Mouse (Mus musculus) limb, embryonic 13.5 days (tissue): ENCODE results near the gene Prn. TPM values are rescaled to one million over a fixed set of nuclear protein-coding genes. Genes with fewer than 3 reads are reported as not detected.
A peak's percentile ranks its signal among the peaks of the same experiment; 100 is the strongest.

Source experiments
- ATAC-seq: fragments of 200-750 bp; cut with Nextera tagmentation; 2 replicates; pipeline ENCODE4 v1.8.0; 2017; ENCODE audit warnings: low read depth, moderate number of reproducible peaks, moderate TSS enrichment; ENCODE audit not compliant: low FRiP score
- H3K27ac ChIP-seq: fragments of 300-500 bp; sonication (generic); 2 replicates; pipeline ENCODE4 v1.5.1; 2015; ENCODE audit warnings: inconsistent platforms, mild to moderate bottlenecking, moderate library complexity
- H3K27me3 ChIP-seq: fragments of 300-500 bp; sonication (generic); 2 replicates; pipeline ENCODE4 v1.6.1; 2015; ENCODE audit warnings: mild to moderate bottlenecking, inconsistent platforms
- H3K36me3 ChIP-seq: fragments of 300-500 bp; sonication (generic); 2 replicates; pipeline ENCODE4 v1.6.1; 2015; ENCODE audit warnings: inconsistent platforms, mild to moderate bottlenecking, moderate library complexity
- H3K4me1 ChIP-seq: fragments of 300-500 bp; sonication (generic); 2 replicates; pipeline ENCODE4 v1.6.1; 2015; ENCODE audit warnings: inconsistent platforms
- H3K4me2 ChIP-seq: fragments of 300-500 bp; sonication (generic); replicated peaks from 2 replicates; pipeline ENCODE4 v1.6.1; 2015; ENCODE audit warnings: inconsistent platforms, mild to moderate bottlenecking, moderate library complexity
- H3K4me3 ChIP-seq: fragments of 300-500 bp; sonication (generic); 2 replicates; pipeline ENCODE4 v1.5.1; 2015; ENCODE audit warnings: moderate library complexity, mild to moderate bottlenecking, inconsistent platforms
- H3K9ac ChIP-seq: fragments of 300-500 bp; sonication (generic); 2 replicates; pipeline ENCODE4 v1.6.1; 2015; ENCODE audit warnings: mild to moderate bottlenecking, inconsistent platforms
- H3K9me3 ChIP-seq: fragments of 300-500 bp; sonication (generic); 2 replicates; pipeline ENCODE4 v1.6.1; 2016; ENCODE audit warnings: inconsistent platforms
- WGBS: fragments of 180-500 bp; shearing (Covaris S2); methylation state at CpG from one replicate; pipeline ENCODE4 v1.1.7; 2015; 5-methylcytosine and 5-hydroxymethylcytosine counted together
- polyA plus RNA-seq: library from polyadenylated mRNA; unstranded; fragments of >200 nt; fragmentation: Nextera tagmentation; extraction: Ambion mirVana; gene quantifications from 2 replicates; pipeline ENCODE4 v1.2.1, GENCODE M21; 2015

Gene Prn
- polyA plus RNA-seq, 1 experiment from 2014 or later: not detected

DNA sequence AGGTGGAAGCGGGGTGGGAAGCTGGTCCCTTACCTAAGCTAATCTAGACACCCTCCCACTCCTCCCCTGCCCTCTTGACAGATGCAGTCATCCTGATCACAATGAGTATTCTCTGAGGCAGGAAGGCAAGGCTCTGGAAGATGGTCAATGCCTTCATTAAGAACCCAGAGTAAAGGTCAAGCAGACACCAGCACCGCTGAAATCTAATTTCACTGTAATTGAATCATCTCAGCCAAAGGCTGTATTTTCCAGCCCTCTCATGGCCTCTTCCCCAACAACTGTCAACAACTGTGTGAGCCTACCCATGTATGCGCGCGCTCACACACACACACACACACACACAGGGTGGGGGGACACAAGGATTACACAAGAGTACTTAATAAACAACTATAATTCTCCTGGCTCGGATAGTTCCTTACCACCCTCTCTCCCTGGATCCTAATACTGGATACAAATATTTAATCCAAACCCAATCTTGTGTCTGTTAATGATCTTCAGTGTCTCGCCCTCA, 1.4 kb upstream of the Prn start:
- Histone ChIP-seq H3K4me1 (peaks cover 17% of the 10 kb centered on the region), H3K9me3 (no peaks in the 10 kb centered on the region), H3K27me3 (no peaks in the 10 kb centered on the region), H3K4me2 (no peak overlapping the region), H3K27ac (no peak overlapping the region), H3K36me3 (no peaks in the 10 kb centered on the region), H3K9ac (no peak overlapping the region), H3K4me3 (no peak overlapping the region)
- 88% methylated on average over 7 of the region's 7 CpGs for WGBS
- ATAC-seq: no peak

DNA sequence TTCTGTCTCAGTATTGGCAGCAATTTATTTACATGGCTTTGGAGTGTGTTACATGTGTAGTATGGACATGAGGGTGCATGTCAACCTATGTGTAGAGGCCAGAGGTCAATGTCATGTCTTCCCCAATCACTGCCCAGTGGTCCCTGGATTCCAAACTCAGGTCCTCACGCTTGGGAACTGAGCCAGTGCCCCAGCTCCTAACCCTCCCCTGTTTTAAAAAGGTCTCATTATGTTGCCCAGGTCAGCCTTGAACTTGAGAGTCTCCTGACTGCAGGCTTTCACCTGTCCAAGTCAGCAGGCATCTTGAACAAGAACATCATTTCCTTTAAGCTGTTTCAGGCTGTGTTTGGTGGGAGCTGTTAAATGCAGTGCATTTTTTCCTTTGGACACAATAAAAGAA, 851 bp upstream of the Prn start:
- no peaks in the 10 kb centered on the region for H3K36me3 ChIP-seq
- H3K9ac ChIP-seq: no peak overlapping the region
- no peaks in the 10 kb centered on the region for H3K27me3 ChIP-seq
- no peaks in the 10 kb centered on the region for H3K9me3 ChIP-seq
- H3K4me3 ChIP-seq: peak overlapping the region; percentile 74; the same call in 1 of the 2 replicates
- ATAC-seq: no peak
- H3K27ac ChIP-seq: no peak overlapping the region
- H3K4me1 ChIP-seq: peaks cover 17% of the 10 kb centered on the region
- WGBS: 83% methylated on average over 1 of the region's 1 CpGs
- peak overlapping the region; percentile 77 for H3K4me2 ChIP-seq

DNA sequence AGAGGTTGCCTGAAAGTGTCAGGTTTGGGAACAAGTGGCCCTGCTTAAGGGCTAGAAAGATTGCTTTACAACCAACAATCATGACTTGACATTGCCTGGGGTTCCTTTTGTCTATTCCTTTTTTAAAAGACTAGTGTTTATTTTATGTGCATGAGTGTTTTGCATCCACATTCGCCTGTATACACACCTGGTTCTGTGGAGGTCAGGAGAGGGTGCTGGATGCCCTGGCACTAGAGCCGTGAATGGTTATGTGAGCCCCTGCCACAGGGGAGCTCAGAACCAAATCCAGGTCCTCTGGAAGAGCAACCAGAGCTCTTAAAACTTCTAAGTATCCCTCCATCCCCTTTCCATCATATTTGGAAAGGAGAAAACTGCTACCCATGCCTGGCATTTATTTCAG, 1.1 kb downstream of the Prn start:
- Histone ChIP-seq H3K4me3 (peak overlapping the region; percentile 74), H3K27me3 (no peaks in the 10 kb centered on the region), H3K4me1 (peaks cover 17% of the 10 kb centered on the region), H3K9me3 (no peaks in the 10 kb centered on the region), H3K36me3 (peaks cover 2% of the 10 kb centered on the region; the same call in 1 of the 2 replicates), H3K4me2 (peak overlapping the region; percentile 77), H3K27ac (no peak overlapping the region), H3K9ac (no peak overlapping the region)
- no peak for ATAC-seq
- 27% methylated on average over 2 of the region's 2 CpGs for WGBS

DNA sequence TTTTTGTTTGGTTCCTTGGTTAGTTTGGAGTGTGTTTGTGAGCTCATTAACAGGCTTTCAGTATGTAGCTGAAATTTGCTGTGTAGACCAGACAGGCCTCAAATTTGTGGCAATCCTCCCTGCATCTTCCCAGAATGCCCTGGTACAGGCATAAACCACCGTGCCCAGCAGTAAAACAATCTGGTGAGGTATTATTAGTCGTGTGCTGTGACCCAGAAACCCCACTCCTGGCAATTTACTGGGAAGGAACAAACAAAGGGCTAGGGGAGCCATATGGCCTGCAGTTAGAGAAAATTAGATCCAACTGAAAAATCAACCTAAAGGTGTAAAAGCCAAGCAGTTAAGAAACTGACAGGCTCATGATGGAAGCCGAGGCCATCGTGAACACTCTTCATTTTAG, 1.6 kb downstream of the Prn start:
- no peak overlapping the region for H3K4me3 ChIP-seq
- peaks cover 4% of the 10 kb centered on the region; the same call in 1 of the 2 replicates for H3K36me3 ChIP-seq
- H3K4me2 ChIP-seq: peak overlapping the region; percentile 77
- no peaks in the 10 kb centered on the region for H3K9me3 ChIP-seq
- no peaks in the 10 kb centered on the region for H3K27me3 ChIP-seq
- no peak for ATAC-seq
- H3K9ac ChIP-seq: 0 out of 2 replicates have a peak overlapping the region, but pooled peaks have one; percentile 13
- 16% methylated on average over 4 of the region's 4 CpGs for WGBS
- peaks cover 17% of the 10 kb centered on the region for H3K4me1 ChIP-seq
- no peak overlapping the region for H3K27ac ChIP-seq

DNA sequence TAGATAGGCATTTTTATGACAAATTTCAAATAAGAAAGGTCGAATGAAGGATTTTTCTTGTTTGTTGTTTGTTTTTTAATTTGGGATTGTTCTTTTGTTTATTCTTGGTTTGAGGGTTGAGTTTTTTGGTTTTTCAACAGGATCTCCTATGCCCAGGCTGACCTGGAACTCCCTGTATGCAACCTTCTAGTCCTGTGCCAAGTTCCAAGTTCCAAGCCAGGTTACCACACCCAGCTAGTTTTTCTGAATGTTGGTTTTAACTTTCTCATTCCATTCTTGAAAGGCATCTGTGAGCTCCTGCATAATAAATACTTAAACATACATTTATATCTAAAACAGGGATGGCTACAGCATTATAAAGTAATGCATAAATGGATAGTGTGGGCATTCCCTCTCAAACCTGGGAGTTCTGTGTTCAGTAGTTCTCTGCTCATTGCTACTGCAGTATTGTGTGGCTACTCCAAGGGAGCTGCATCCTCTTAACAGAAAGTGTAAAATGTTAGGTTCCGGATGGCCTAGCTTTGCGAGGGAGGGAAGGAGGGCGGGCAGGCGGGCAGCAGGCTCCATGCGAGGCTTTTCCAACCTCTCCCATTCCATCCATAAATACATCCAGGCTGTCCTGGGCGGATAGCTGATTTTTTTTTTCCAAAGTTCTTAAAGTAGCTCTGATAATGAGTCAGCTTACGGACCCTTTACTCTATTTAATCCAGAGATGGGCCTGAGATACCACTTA, 2.9 kb downstream of the Prn start:
- no peak for ATAC-seq
- Histone ChIP-seq H3K27ac (no peak overlapping the region), H3K27me3 (no peaks in the 10 kb centered on the region)

DNA sequence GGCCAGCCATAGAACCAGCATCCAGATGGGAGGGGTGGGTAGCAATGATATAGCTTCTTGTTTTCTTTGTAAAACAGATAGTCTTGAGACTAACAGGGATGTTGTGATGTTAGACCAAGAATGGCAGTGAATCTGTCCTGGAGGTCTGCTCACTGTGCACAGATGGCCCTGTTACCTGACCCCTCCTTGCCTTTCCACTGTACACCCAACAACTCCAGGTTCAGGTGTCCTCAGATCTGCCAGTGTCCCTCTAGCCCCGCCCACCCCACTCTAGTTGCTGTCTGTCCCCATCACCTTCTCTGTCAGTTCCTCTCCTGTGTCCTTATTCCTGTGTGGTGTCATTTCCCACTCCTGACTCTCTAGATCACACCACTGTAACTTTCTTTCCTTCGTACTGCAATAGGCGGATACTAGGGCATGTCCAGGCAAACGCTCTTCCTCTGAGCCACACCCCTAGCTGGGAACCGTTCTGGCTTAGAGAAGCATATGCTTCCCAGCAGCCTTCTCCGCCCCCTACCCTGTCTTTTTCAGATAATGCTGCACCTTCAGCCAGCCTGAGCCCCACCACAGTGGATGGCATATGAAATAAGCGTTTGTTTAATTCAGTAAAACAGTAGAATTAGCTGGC, 22.6 kb downstream of the Prn start:
- peaks cover 14% of the 10 kb centered on the region for H3K4me1 ChIP-seq
- no peaks in the 10 kb centered on the region for H3K9me3 ChIP-seq
- H3K27me3 ChIP-seq: no peaks in the 10 kb centered on the region
- no peak overlapping the region for H3K9ac ChIP-seq
- H3K36me3 ChIP-seq: peaks cover 11% of the 10 kb centered on the region
- no peak overlapping the region for H3K4me3 ChIP-seq
- 64% methylated on average over 7 of the region's 7 CpGs for WGBS
- H3K27ac ChIP-seq: no peak overlapping the region
- no peak for ATAC-seq
- no peak overlapping the region for H3K4me2 ChIP-seq

More for the DNA sequence above, 2.9 kb downstream of the Prn start:
- peaks cover 17% of the 10 kb centered on the region for H3K4me1 ChIP-seq
- no peaks in the 10 kb centered on the region for H3K9me3 ChIP-seq
- H3K4me2 ChIP-seq: no peak overlapping the region
- H3K36me3 ChIP-seq: peaks cover 7% of the 10 kb centered on the region; the same call in 1 of the 2 replicates
- H3K9ac ChIP-seq: no peak overlapping the region
- H3K4me3 ChIP-seq: no peak overlapping the region
- 68% methylated on average over 8 of the region's 8 CpGs for WGBS

DNA sequence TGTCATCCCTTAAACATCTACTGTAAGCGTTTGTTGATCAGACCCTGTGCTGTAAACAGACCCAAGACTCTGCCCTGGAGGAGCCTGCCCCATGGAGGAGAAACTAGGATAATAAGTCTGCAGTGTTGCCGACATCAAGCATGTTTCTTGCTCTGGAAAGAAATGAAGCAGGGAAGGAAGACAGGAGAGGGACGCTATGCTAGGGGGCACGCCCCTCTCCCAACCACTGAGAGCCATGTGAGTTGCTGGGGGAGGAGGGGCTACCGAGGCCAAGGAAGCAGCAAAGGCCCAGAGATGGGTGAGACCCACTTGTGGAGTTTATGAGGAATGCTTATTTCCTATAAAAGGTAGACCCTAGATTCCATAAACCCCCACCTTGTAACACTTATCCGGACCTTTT, 23.3 kb downstream of the Prn start:
- H3K27me3 ChIP-seq: no peaks in the 10 kb centered on the region
- H3K4me3 ChIP-seq: no peak overlapping the region
- H3K36me3 ChIP-seq: peaks cover 12% of the 10 kb centered on the region
- H3K9me3 ChIP-seq: no peaks in the 10 kb centered on the region
- H3K4me2 ChIP-seq: no peak overlapping the region
- no peak overlapping the region for H3K9ac ChIP-seq
- H3K27ac ChIP-seq: no peak overlapping the region
- no peak for ATAC-seq
- 29% methylated on average over 6 of the region's 6 CpGs for WGBS
- peaks cover 14% of the 10 kb centered on the region for H3K4me1 ChIP-seq

DNA sequence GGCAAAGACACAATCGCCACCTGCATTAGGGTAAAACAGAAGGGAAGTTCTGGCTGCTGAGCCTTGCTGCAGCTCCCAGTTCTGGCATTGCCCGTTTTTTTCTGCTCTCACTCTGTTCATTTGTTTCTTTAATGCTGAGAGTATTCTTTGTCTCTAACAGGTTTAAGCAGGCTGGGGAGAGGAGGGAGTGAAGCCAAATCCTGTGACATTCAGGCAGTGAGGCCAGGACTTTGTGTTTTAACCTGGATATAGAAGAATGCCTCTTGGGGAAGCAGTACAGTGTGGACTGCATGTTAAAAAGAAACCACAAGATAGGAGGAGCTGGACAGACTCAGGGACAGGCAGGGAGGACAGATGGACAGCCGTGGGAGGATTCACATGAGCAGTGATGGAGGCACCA, 23.8 kb downstream of the Prn start:
- WGBS: 64% methylated on average over 3 of the region's 3 CpGs
- ATAC-seq: no peak
- Histone ChIP-seq H3K9ac (0 out of 2 replicates have a peak overlapping the region, but pooled peaks have one; percentile 31), H3K4me3 (no peak overlapping the region), H3K27me3 (no peaks in the 10 kb centered on the region), H3K9me3 (no peaks in the 10 kb centered on the region), H3K27ac (no peak overlapping the region), H3K36me3 (peaks cover 12% of the 10 kb centered on the region), H3K4me2 (no peak overlapping the region), H3K4me1 (peaks cover 14% of the 10 kb centered on the region)

DNA sequence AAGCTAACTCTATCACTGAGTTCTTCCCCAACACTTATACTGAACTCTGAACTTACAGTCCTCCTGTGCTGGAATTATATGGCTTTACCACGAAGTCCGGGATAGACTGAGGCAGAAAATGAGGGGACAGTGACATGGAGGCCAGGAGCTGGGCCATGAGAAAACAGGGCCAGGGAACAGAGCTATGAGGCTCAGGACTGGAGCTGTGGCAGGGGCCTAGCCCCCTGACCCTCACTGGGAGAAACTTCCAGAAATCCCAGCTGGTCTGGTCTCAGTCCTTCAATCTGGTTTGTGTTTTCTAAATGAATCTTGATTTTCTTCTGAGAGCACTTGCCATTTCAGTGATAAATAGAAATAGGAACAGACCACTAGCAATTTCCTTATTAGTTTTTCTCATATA, 24.5 kb downstream of the Prn start:
- H3K4me1 ChIP-seq: peaks cover 14% of the 10 kb centered on the region
- H3K4me3 ChIP-seq: no peak overlapping the region
- peaks cover 12% of the 10 kb centered on the region for H3K36me3 ChIP-seq
- no peak for ATAC-seq
- 90% methylated on average over 2 of the region's 2 CpGs for WGBS
- no peaks in the 10 kb centered on the region for H3K9me3 ChIP-seq
- no peak overlapping the region; the same call in 1 of the 2 replicates for H3K27ac ChIP-seq
- H3K27me3 ChIP-seq: no peaks in the 10 kb centered on the region
- H3K9ac ChIP-seq: no peak overlapping the region
- no peak overlapping the region for H3K4me2 ChIP-seq

DNA sequence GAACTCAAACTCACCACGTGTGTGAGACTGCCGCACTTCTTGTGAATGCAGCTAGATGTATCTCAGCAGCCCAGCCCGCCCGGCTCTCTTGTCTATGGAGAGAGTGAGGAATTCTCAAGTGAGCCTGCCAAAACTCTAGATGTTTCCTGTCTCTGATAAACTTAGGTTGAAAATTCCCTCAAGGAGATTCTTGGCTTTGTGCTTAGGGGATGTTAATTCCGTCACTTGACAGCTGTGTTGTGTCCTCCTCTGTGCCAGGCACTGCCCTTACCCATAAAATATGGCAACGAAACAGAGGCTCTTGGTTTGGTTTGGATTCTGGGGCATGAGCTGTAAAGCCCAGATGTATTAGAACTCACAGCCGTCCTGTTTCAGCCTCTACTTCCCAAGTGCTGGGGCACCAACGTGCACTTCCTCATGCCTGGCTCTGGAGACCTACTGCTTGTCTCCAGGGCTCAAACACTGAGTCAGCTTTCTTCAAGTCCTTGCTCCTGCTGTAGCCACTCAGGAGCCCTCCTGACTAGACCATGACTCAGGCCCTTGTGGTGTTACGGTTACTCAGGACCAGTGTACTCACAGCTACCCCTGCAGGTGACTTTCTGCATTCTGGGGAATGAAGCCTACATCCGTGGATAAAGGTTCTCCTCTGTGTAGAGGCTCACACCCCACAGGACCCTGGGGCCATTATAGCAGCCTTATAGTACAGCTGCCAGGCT, 25.8 kb downstream of the Prn start:
- no peak for ATAC-seq
- Histone ChIP-seq H3K4me3 (no peak overlapping the region), H3K9ac (no peak overlapping the region), H3K4me2 (no peak overlapping the region), H3K4me1 (peaks cover 14% of the 10 kb centered on the region), H3K27ac (no peak overlapping the region), H3K27me3 (no peaks in the 10 kb centered on the region), H3K36me3 (peaks cover 12% of the 10 kb centered on the region), H3K9me3 (no peaks in the 10 kb centered on the region)
- WGBS: 79% methylated on average over 10 of the region's 10 CpGs

DNA sequence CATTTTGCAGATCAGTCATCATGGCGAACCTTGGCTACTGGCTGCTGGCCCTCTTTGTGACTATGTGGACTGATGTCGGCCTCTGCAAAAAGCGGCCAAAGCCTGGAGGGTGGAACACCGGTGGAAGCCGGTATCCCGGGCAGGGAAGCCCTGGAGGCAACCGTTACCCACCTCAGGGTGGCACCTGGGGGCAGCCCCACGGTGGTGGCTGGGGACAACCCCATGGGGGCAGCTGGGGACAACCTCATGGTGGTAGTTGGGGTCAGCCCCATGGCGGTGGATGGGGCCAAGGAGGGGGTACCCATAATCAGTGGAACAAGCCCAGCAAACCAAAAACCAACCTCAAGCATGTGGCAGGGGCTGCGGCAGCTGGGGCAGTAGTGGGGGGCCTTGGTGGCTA, 26.7 kb downstream of the Prn start:
- H3K36me3 ChIP-seq: peaks cover 12% of the 10 kb centered on the region
- H3K9me3 ChIP-seq: no peaks in the 10 kb centered on the region
- WGBS: 91% methylated on average over 10 of the region's 10 CpGs
- H3K9ac ChIP-seq: no peak overlapping the region
- H3K4me1 ChIP-seq: peaks cover 14% of the 10 kb centered on the region
- H3K27me3 ChIP-seq: no peaks in the 10 kb centered on the region
- H3K4me3 ChIP-seq: no peak overlapping the region
- no peak overlapping the region for H3K4me2 ChIP-seq
- no peak overlapping the region for H3K27ac ChIP-seq
- ATAC-seq: no peak
